Mouse (Mus musculus): ENCODE data around the gene Tpx2.

GRCm38 (mm10) chr2:152916111-152916510 is 68.3 kb downstream of the Tpx2 start:
- TF ChIP-seq CTCF (IDR thresholded peaks at IDR 0.05; ENCODE audit: low read depth, low read length) (no peak), GATA1 (IDR thresholded peaks at IDR 0.05; ENCODE audit: borderline replicate concordance, low read length) (no peak), TAL1 (conservative IDR thresholded peaks at IDR 0.05; ENCODE audit: low read depth, low read length) (no peak), POLR2AphosphoS5 (IDR thresholded peaks at IDR 0.05; ENCODE audit: insufficient replicate concordance, low read depth, low read length) (no peak)
